Mouse (Mus musculus): ENCODE results near the gene Csf2ra. TPM values are rescaled to one million over a fixed set of nuclear protein-coding genes. Genes with fewer than 3 reads are reported as not detected.
"Not testable (repeated sequence)": the region's sequence is repeated elsewhere in the genome, so short reads cannot be mapped to it uniquely, and the experiment has no call there.

Gene Csf2ra
- 10 to 100 TPM in 1 of 4 experiments, 1 to 10 TPM in 3; 3.8 to 11.6 (median 6.2) TPM for total RNA-seq (2022)

DNA sequence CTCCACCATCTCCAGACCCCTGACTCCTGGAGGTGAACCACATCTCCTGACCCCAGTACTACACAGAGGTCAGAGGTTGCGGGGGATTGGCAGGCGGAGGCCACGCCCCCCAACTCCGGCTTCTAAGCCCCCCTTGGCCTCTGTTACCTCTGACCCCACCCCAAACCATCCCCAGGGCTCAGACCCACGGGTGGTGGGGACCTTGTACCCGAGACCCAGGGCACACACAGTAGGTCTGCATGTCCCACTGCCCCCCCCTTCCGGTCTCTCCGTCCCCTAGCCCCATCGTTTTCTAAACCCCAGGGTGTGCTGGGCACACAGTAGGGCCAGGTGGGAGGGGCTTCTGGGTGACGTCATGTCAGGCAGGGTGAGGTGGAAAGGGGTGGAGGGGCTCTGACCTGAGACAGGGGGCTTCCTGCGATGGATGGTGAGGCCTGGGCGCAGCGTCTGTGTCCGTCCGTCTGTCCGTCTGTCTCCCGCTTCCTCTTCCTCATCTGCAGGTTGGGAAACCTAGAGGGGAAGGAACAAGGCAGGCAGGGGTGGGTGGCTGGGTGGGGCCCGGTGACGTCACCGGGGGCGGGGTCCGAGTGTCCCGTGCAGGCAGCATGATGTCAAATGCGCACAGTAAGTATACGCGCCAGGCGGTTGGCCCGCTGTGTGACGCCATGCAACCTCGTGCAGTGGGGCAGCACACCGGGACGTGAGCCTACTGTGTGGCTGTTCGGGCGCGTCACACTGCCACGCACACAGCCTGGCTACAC, at the start of gene Csf2ra:
TSS of gene Csf2ra (minus strand) at position 489 of the 761 bp plus-strand sequence.
- no peak for DNase-seq (ENCODE audit: low spot score)

DNA sequence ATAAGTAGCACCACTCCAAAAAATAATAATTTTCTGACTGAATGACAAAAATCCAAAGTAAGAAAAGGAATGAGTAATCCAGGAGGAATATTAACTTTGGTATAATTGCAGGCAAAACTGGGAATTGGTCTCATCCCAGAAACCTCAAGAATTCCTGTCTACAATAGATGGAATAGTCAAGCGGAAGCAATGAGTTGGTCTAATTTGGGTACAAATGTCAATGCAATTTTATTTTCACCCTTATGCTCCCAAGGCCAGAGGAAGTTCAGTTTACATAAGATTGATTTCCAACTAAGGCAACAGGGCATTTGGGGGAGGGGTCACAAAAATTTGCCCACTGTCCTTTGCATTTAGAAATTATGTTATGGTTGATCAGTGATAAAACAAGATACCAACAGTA, 47.2 kb upstream of the Csf2ra start:
- DNase-seq (ENCODE audit: low spot score): no peak

DNA sequence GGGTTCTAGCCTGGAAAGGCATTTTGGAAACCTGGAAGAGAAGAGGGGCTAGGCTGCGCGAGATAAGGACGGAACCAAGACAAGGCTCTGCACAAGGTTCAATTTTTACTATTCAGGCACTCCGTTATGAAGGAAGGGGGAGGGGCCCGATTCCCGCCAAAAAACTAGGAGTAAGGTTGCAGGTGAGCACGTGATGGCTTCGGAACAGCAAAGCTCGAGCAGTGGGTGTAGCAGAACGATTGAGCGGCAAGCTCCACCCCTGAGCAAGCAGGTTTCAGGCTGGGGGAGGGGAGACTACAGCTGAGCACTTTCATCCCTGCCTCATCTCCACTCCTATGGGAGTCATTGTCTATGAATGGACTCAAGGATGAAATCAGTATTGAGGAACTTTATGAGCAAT, 40.9 kb upstream of the Csf2ra start:
- DNase-seq (ENCODE audit: low spot score): not testable (repeated sequence)

DNA sequence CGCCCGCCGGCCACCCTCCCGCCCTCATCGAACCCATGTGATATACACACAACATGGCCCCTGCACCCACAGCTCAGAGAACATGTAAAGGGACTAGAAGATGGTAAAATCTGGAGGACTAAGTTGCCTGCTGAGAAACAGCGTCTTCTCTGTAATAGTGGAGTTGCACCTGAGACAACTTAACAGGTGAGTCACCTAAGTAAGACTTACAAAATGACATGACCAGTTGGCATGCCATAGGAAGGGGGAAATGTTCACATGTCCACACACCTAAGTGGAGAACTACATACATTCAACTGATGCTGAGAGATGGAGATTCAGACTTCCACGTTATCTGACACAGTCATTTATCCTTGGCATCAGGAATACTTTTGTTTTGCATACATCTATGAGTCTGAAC, 38.9 kb upstream of the Csf2ra start:
- DNase-seq (ENCODE audit: low spot score): no peak

DNA sequence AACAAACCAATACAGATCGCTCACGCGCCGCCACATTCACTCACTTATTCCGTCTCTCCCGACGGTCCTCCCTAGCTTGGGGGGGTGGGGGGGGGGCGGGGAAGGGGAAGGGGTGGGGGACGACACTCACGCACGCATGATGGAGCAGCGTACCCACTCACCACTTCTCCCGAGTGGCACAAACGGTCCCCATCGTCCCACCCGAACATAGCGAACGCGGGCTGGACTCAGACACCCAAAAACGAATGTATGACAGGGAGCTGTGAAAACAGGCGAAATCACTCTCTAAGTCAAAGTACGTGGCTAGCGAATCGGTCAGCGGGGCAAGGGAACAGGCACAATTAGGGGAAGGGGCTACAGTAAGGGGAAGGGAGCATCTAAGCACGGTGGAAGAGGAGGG, 38.4 kb upstream of the Csf2ra start:
- DNase-seq (ENCODE audit: low spot score): no peak

DNA sequence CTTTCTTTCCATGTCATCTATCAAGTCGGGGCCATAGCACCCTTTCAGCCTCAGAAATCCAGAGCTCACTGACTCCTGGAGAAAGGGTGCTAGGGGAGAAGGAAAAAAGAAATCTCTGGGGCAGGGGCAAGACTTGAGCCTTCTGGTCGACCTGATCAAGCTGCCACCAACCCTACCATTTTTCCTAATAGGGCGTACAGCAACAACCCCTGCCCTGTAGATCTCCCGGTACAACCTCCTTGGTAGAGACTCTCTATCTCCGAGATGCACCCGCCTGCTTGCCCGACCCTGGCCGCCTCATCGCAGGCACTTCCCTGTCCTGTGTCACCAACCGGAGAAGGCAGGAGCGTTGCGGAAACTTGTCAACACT, 38.0 kb upstream of the Csf2ra start:
- DNase-seq (ENCODE audit: low spot score): no peak

DNA sequence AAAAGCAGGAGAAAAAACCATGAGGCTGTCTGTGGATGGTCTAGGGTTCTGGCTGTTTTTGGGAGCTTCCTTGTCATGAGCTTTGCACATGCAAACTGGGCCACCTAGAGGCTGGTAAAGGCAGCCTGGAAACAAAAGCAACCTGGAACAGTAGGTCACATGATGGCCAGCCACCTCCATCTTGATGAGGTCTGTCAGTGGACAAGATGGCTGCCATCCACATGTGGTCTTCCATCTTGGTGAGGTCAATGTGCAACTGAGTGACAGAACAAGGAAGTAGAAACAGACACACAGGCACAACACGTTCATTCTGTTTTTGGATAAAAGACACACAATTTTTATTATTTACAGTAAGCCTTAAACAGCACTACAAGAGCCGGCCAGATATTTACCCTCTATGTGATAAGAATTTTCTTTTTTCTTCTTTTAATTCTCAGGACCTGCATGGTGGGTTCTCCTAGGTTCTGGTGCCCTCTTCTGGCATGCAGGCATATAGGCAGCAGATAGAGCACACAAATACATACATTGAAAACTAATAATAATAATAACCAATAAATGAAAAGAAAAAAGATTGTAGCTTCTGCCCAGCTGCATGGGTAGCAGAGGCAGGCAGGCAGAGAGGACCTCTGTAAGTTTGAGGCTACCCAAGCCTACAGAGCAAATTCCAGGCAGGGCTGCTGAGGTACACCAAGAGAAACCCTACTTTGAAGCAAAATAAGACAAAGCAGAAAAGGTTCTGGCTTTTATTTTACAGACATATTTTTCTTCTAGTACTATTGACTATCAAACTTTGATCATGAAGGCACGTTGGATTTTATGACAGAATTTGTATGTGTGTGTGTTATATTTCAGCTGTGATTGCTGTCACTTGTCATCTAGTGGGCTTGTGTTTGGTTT, 37.4 kb upstream of the Csf2ra start:
- peak; percentile 36 for DNase-seq (ENCODE audit: low spot score)

DNA sequence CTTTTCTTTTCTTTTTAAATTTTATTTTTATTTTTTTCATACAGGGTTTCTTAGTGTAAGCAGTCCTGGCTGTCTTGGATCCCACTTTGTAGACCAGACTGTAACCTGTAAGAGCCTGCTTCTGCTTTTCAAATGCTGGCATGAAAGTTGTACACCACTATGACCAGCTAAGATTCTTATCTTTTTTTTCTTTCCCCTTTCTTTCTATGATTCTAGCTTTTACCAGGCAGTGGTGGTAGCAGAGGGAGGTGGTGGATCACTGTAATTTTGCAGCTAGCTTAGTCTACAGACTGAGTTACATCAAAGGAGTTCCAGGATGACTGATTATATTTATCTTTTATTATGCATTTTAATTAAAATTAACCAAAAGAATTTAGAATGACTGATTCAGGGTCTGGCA, 36.7 kb upstream of the Csf2ra start:
- DNase-seq (ENCODE audit: low spot score): no peak

DNA sequence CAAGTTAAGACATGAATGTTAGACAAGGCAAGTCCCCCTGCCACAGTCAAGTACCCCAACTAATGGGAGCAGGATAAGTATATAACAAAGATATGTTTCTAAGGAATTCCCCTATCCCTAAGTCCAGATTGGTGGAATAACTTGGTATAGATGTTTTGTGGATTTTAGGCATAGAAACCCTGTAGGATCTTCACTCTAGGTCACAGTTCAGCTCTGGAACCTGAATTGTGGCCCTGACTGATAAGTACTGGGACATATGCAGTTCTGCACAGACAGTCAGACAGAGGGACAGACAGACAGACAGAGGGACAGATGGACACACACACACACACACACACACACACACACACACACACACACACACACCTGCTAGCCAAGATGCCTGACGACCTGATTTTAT, 36.0 kb upstream of the Csf2ra start:
- no peak for DNase-seq (ENCODE audit: low spot score)

DNA sequence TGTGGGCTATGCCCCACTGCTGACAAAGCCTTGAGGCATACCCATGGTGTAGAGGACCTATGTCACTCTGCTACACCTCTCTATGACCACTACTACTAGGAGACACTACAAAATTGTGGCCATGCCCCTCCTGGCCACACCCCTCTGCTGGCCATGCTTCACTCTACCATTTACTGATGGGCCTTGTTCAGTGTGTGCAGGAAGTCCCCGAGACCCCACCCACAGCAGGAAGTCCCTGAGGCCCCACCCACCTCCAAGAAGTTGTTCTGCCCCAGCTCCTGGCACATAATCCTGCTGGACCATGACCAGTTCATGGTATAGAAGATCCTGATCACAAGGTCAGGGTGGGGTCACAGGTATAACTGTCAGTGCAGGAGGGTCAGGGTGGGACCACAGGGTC, 33.0 kb upstream of the Csf2ra start:
- DNase-seq (ENCODE audit: low spot score): no peak

DNA sequence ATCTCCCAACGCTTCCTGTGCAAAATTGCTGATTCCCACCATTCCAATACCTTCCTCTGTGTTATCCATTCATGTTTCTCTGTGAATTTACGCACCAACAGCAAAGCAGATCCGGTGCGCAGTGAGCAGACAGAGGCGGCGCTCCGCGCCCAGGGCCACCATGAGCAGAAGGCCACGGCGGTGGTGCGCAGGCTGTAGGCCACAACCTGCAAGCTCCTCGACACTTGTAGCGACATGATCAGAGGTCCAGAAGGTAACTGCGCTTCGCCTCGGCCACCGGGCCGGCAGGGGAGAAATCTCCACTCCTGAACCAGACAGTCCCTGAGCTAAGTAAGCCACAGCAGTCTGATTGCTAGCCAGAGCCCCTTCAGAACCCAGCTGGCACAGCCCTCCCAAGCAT, 29.5 kb upstream of the Csf2ra start:
- DNase-seq (ENCODE audit: low spot score): no peak

DNA sequence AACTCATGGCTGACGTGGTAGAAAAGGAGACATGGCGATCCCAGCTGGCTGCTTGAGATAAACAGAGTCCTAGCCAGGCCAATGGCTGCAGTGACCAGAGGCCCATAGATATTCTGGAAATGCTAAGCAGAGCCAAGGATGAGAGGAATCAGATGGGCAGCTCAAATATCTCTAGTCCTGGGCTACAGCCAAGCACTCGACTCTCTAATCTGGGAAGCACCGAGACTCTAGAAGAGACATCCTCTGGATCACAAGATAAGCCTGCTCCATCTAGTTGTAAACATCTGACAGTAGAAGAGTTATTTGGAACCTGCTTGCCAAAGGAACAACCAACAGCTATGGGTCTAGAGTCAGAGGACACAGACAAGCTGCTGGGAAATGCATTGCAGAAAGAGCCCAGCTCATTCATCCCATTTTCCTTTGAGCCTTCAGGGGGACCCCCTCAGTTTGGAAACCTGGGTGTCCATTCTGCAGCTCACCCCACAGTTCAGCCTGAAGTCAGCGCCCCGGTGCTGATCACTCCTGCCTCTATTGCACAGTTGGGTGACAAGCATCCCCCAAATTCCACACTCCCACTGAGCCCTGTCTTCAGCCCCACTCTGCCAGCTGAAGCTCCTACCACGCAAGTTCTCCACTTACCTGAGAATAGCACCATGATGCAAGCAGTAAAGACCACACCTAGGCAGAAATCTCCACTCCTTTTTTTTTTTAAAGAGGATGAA, 28.1 kb upstream of the Csf2ra start:
- DNase-seq (ENCODE audit: low spot score): no peak

DNA sequence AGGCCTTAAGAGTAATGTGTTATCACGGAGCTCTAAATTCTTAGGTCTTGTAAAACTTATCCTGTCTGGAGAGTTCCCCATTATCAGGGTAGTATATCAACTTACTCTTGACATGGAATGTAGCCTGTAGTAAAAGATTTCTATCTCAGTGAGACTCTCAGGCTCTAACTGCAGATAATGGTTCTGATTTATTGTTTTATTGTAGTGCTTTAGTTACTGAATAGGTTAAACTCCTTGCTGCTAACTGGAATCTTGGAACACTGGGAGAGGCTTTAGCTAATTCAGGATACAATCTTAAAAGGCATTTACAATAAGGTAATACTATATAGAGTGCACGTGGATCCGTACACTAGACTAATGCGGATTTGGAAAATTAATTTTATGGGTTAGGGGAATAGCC, 19.1 kb upstream of the Csf2ra start:
- DNase-seq (ENCODE audit: low spot score): not testable (repeated sequence)

DNA sequence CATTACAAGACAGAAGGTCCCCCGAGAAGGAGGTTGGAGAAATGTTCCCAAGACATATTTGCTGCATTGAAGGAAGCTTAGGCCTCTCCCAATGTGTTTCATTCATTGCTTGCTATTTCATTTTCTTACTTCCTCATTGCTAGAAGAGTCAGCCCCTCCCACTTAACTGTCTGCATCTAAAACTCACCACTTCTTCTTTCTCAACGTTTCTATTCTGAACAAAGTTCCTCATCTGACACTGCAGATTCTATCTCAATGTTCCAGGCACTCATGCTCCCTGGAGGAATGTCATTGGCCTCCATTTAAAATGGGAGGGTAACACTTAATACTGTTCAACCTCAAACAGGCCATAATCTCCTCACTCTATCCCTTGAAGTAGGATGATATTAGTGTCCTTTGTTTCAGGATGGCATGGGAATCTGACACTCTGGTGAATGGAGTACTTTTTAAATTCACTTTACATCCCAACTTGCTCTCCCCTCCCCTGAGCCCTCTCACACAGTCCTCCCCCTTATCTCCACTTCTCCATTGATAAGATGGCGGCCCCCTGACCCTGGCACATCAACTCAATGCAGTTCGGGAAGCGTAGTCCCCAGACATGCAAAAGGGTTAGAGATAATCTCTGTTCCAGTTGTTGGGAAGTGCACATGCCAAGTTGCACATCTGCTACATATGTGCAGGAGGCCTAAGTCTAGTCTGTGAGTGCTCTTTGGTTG, 16.6 kb upstream of the Csf2ra start:
- no peak for DNase-seq (ENCODE audit: low spot score)

DNA sequence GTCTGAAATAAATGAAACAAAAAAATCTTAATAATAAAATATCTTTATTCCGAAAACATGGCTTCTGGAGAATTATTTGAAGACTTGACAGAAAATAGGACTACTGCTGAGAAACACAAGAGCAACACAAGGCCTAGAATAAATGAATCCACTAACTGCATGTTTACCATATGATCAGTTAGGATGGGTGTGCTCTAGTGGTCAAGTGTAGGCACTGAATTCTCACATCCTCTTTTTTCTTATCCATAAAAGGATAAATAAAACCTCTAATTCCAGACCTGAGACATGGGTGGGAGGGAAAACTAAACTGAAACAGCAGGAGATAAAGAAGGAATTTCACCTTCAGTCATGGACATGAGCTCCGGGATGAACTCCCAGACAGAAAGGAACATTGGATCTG, 9.7 kb upstream of the Csf2ra start:
- DNase-seq (ENCODE audit: low spot score): no peak

DNA sequence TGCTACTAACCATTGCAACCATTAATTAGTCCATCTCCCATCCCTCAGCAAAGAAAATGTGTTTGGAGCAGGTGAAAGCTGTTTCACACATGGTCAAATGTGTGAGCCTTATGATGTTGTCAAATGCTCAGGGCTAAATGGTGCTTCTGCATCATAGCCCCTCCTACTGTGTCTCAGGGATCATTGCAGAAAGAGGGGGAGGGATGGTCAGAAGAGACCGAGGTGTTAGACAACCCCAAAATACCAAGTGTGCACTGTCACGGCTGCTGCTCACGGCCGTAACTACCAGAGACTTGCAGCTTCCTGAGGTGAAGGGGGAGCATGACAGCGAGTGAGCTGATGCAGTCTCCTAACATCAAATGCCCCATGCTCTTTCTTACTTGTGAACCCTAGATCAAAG, 6.3 kb upstream of the Csf2ra start:
- no peak for DNase-seq (ENCODE audit: low spot score)

DNA sequence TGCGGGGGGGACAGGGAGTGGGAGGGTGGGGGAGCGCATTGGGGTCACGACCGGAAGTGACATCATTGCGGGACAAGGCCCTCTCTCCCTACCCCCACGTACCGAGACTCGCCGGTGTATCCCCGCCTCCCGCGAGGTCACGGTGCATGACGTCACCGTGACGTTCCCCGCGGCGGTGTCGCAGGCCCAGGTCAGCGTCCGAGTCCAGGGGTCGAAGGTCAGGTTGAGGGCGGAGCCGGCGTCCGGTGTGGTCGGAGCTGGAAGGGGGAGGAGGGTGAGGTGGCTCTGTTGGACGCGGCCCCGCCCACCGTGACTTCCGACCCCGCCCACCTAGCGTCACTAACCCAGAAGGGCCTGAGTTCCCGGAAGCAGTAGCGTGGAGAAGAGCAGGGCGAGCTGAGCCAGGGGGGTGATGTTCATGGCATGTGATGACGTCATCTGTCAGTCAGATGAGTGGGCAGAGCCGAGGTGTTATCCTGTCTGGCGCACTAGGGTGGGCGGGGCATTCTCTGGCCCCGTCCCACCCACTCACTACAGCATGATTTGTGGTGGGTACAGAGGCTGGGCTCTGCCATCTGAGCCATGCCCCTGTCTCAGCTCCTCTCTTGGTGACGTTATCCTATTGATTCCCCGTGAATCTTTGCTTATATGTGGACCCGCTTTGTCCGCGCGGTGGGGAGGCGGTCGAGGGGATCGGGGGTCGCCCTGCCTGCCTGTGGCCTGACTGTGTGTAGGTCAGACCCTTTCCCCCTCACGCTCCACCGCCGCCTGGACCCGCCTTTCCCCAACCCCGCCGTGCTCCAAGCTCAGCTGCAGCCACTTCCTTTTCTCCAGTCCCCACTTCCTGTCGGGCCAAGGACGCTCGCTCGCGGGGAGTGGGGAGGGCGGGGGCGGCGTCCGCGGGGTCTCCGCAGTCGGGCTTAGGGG, 1.0 kb downstream of the Csf2ra start:
- peak; percentile 66 for DNase-seq (ENCODE audit: low spot score)

DNA sequence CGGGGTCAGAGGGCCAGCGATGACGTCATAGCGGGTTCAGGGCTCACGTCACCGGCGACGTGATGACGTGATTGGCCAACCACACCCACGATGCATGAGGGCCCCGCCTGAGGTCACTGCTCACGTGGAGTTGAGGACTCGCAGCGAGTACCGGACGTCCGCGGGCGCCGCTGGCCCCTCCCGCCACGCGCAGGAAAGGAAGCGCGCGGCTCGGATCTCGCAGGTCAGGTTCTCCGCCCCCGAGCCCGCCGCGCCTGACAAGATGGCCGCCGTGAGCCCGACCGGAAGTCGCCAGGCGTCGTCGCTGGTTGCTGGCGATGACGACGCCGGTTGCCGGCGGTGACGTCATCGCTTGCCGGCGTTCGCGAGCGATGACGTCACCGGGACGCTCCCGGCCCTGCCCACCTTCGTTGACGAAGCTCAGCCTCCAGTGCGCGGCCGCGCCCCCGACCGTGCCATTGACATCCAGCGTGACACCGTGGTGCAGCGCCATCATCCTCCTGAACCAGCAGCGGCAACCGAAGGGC, 1.8 kb downstream of the Csf2ra start:
- DNase-seq (ENCODE audit: low spot score): no peak

DNA sequence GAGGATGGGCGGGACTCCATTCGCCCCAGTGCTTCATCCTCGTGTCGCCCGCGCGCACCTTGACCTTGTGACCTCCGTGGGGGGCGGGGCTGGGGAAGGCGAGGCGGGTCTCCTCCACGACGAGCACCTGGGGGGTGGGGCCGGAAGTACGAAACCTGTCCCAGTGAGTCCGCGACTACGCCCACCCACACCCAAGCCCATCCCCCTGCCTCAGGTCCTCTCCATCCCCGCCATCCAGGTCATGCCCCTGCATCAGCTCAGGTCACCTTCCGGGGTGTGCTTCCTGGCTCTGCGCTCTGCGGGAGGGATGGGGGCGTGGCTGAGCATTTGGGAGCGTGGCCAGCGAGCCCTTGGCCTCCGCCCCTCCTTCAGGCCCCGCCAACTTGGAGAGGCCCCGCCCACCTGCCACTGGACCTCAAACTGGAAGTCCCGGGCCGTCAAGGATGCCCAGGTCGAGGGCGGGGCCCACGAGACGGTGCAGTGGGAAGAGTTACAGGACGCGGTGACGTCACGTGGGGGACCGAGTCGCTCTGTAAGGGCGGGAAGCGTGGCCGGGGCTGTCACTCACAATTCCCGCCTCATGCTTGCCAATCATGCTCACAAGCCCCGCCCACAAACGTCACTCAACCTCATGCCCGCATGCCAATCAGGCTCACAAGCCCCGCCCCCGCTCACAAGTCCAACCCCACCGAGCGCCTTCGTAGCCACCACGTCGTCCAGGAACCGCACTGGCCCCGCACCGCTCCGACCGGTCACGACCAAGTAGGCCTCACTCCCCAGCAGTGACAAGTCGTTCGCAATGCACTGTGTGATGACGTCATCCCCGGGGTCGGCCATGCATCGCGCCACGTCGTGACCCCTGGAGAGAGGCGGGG, 2.5 kb downstream of the Csf2ra start:
- no peak for DNase-seq (ENCODE audit: low spot score)
